Mouse (Mus musculus) neural tube, embryonic 10.5 days (tissue): ENCODE data around the gene Scarf2.

ENCODE experiments used
- DNase-seq: peaks from one replicate; pipeline ENCODE4 v3.0.0-alpha.2; 2017; ENCODE audit warnings: low spot score; ENCODE audit errors: extremely low spot score

Scarf2 gene

DNA sequence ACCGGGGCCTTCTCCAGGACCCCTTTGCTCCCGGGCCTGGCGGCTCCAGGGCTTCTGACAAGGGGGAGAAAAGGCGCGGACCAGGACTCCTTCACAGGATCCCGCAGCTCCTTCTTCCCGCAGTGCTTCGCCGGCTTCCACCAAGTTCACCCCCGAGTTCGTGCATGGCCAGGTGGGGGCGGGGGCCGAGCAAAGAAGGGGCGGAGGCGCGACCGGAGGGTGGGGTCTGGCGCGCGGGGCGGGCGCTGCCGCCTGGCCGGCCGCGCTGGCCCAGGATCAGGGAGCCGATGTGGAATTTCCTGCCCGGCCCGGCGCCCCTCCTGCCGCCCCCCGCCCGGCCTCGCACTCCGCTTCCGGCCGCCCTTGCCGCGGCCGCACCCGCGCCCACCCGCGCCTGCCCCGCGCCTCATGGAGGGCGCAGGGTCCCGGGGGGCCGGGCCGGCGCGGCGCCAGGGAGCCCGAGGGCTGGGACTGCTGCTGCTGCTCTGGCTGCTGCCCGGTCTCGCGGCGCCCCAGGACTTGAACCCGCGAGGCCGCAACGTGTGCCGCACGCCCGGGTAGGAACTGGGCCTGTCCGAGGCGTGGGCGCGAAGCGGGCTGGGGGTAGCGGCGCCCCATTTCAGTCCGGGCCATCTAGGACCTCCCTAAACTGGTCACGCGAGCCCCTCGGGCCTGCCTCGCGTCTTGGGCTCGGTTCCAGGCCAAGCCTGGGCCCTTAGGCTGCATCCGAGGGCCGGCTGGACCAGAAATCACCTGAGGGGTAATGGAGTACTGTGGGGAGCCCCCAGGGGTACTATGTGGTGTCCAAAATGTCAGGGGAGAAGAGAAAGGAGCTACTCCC, at the start of gene Scarf2:
Gene Scarf2 (plus strand): TSS at position 312 of the 841 bp plus-strand sequence.
- peak; percentile 73 for DNase-seq

DNA sequence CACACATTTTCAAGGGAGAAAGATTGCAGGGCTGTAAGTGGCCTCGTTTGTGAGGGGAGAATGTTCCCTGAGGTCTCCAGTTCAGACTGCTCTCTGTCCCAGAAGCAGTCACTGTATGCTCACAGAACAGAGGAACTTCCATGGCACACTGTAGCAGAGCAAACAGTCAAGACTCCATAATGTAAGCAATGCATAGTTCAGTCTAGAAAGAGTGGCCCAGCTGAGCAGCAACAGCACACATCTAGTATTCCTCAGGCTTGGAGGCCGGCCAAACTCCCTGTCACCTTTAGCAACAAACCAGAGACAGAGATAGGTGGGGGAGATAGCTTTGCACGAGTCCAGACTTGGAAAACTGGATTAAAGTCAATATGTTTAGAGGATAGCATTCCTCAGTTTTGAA, 44.1 kb upstream of the Scarf2 start:
- DNase-seq = no peak

DNA sequence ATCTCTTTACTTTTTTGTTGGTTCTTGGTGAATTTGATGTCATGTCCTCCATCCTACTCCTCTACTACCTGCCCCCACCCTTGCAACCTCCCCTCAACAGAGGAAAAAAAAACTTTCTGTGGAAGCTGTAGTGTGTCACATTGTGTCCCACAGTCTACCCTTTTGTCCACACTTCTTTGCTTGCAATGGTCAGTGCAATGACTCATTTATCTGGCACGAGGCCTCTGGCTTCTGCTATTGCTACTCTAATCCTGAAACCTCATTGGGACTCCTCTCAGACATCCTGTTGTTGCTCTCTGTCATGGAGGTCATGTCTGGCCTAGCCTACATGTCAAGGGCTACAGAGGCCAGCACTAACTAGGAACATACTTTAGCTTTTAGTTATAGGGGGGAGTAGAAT, 43.4 kb upstream of the Scarf2 start:
- DNase-seq = no peak

DNA sequence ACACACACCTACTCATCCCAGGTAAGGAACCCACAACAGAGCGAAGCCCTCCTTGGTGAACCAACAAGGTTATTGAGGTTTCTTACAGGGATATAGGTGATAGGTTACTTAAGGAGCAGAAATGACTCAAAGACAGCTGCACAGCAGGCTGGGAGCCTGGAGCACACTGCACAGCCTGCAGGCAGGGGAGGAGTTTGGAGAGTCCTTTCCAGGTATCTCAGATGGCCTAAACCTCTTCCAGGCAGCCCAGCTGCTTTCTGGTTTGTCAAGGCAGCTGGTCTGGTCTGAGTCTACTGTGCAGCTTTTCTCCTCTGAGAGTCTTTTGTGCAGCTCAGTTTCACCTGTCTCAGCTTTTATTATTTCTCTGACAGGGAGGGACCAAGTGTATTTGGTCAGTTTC, 39.3 kb upstream of the Scarf2 start:
- no peak for DNase-seq

DNA sequence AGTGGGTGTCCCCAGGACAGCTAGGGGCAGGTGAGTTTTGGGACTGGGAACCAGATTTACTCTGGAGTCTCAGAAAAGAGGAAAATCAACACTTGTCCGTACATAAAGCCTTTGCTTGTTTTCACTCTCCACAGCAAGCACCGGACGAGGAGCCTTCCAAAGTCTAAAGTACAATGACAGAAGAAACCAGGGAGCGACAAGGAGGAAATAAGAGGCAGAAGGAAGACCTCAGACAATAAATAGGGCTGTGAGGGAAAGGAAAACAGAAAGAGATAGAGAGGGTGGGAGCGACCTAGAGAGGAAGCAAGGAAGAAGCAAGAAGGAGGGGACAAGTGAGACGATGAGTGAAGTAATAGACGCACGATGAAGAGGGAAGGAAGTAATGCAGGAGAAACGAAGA, 38.2 kb upstream of the Scarf2 start:
- no peak for DNase-seq

DNA sequence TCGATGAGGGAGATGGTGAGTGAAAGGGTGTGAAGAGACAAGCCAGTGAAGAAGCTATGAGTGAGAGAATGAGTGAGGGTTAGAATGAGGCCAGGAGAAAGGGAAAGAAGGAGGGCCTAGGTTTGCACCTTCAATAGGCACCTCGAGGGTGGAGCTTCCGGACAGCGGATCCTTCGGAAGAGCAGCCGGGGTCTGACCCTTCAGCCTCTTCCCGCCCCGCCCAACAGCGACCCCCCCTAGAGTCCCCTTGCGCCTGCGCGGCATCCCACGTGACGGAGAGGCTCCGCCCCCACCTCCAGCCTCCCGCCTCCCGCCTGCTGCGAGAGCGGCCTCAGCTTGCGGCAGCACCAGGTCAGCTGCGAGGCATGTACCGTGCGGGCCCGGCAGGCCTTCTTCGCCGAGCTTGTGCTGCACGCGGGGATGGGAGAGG, 37.7 kb upstream of the Scarf2 start, which contains the start of gene Klhl22:
Gene Klhl22 (plus strand): TSS at position 275 of the 430 bp plus-strand sequence.
- DNase-seq = peak; percentile 96

DNA sequence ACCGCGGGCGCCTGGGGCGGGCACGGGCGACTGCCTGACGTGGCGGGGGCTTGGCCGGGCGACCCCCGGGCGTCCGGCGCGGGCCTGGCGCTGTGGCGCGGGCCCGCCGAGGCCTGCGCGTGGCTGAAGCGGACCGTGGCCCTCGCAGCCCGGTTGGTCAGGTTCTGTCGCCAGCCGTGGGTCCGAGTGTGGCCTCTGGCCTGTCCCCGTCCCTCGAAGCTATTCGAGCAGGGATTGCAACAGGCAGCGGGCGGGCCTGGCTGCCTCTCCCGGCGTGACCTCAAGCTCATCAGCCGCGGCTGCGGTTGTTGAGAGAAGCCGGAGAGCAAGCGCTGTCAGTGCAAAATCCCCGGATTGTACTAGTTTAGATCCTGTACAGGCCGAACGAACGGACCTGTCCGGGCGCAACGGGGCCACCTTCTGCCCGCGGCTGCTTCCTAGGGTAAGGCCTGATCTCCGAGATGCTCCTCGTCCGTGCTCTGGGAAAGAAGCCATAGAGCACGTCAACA, 37.2 kb upstream of the Scarf2 start:
- no peak for DNase-seq

DNA sequence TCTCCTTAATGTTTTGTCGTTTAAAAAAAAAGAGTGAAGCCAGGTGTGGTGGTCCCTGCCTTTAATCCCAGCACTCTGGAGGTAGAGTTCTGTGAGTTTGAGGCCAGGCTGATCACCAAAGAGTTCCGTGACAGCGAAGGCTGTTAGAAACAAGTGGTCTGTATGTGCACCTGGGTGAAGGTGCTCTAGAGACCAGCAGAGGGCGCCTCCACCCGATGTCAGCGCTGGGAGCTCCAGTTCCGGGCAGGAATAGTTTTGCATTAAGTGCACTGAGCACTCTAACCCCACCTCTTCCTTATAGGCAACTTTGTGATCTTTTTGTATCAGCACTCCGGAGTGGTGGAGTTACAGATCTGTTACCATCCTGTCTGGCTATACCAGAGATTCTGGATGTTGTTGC, 36.4 kb upstream of the Scarf2 start:
- peak; percentile 51 for DNase-seq

DNA sequence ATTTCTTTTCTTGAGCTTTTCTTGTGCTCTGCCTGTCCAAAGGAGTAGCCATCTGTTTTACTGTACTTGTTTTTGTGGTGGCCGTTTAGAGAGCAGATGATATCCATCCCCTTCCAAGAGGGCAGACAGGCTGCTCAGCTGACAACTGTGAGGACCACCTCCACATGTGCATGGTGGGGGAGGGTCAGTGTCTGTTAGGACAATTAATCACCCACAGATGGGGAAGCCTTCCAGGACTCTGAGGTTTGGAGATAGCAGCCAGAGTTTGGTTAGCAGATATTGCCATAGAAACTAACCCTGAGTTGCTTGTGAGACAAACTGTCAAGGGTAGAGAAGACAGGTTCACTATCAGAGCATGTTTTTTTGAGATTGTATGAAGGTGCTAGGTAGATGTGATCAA, 36.0 kb upstream of the Scarf2 start:
- peak; percentile 38 for DNase-seq

DNA sequence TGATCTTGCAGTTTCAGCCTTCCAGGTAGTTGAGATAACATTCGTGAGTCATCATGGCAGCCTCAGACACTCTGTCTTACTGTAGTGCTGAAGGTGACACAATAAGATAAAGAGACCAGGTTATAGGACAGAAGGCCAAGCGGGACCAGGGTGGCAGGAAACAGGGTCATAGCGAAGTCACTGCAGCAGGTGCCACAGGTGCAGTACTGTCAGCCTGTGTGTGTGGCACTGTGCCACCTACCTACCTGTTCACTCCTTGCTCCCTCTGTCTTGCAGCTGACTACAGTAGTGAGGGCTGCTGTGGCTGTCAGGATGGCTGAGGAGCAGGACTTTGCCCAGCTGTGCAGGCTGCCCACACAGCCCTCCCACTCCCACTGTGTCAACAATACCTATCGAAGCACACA, 33.0 kb upstream of the Scarf2 start:
- DNase-seq = no peak

DNA sequence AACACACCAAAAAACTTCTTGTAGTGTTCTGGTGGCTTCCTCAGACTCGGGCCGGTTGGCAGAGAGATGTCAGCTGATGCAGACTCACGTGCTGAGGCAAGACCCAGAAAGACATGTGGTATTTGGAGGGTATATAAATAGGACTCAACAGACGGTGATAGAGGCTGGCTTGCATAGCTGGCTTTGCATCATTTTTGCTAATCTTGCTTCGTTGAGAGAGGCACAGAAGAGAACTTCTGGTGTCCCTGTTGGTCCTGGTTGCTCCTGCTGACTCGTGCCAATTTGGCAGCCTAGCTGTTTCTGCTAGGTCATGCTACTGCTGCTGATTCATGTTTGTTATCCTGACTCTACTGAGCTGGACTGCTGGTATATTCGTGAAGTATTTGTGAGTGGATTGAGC, 28.2 kb upstream of the Scarf2 start:
- no peak for DNase-seq

DNA sequence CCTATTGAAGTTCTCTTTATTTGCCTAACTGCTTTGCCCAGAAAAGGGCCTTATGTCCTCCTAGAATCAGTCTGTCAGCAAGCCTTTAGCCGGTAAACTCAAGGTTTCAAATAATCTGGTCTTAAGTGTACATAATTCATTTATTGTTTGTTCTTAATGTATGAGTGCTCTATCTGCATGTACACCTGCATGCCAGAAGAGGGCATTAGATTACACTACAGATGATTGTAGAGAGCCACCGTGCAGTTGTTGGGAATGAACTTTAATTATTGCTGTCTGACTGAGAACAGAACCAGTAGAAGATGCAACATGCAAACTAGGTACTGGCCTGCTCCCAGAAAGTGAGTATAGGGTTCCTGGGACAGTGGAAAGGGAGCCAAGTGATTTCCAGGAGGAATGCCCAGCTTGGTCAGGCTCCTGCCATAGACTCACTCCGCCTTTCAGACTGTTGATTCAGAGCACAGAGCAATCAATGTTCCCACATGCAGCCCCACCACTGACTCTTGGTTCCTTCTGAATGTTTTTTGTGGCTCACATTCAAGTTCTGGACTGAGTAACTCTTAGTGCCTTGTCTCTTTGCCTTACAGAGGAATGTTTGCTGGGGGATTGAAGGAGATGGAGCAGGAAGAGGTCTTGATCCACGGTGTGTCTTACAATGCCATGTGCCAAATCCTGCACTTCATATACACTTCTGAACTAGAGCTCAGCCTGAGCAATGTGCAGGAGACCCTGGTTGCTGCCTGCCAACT, 25.8 kb upstream of the Scarf2 start:
- no peak for DNase-seq

DNA sequence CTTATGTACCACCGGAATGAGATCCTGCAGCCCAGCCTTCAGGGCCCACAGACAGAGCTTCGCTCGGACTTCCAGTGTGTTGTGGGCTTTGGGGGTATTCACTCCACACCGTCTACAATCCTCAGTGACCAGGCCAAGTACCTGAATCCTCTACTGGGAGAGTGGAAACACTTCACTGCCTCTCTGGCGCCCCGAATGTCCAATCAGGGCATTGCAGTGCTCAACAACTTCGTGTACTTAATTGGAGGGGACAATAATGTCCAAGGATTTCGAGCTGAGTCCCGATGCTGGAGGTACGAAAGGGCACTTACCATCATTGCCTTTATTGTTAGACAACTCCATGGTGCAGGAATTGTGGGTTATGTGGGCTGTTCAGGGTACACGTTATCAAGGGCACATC, 20.3 kb upstream of the Scarf2 start:
- DNase-seq = peak; percentile 21

DNA sequence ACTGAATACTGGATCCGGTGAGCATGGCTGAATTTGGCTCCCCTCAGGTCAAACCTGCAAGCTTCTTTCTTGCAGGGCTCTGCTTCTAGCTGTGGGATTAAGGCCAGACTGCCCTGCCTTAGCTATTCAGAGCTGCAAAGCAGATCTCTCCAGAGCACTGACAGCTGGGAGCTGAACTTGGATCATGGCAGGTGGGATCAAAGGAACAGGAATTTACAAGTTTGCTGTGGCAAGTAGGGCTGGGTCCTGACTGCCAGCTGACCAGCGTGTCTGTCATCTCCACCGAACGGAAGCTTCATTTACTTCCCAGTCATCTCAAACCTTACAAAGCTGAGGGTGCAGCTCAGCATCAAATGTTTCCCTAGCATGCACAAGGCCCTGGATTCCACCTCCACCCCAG, 18.9 kb upstream of the Scarf2 start:
- no peak for DNase-seq

DNA sequence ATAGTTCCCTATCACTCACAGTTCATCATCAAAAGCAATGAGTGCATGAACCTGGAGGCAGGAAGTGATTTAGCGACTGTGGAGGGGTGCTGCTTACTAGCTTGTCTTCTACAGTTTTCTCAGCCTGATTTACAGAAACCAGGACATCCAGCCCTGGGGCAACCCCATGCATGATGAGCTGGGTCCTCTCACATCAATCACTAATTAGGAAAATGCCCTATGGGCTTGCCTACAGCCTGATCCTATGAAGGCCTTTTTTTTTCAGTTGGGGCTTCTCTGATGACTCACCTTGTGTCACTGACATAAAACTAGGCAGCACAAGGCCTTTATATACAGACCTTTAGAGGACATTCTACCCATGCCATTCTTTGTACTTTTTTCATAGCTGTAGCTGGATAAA, 17.4 kb upstream of the Scarf2 start:
- no peak for DNase-seq

DNA sequence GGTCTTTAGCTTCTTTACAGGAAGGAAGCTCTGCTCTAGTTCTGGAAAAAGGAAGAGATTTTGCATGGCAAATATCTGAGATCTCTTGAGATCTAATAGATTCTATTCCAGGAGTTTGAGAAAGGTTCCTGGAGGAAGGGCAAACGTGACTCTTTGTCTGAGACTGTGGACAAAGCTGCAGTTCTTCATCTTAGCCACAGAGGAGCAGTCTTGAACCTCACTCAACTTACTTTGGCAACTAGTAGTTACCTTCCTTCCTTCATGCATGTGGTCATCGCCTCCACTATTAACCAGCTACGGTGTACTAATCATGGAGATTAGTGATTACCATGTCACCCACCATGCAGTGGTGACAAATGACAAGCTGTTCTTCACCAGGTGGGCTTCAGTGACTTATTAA, 11.7 kb upstream of the Scarf2 start:
- DNase-seq = no peak

DNA sequence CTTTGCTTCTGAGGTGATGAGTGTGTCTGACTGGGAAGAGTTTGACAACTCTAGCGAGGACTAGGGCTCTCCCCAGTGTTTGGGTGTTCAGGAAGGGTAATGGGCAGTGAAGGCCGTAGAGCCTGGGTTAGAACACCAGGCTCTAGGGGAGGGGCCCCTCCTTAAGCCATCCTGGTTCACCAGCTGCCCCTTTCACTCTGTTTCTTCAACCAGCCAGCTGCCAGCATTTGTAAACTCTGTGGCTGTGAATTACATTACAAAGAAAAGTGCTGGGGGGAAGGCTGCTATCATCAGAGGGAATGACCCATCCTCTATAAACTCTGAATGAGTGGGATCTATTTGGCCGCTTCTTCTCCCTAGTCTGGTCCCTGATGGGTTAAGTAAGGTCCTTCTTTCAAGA, 4.4 kb upstream of the Scarf2 start:
- no peak for DNase-seq

DNA sequence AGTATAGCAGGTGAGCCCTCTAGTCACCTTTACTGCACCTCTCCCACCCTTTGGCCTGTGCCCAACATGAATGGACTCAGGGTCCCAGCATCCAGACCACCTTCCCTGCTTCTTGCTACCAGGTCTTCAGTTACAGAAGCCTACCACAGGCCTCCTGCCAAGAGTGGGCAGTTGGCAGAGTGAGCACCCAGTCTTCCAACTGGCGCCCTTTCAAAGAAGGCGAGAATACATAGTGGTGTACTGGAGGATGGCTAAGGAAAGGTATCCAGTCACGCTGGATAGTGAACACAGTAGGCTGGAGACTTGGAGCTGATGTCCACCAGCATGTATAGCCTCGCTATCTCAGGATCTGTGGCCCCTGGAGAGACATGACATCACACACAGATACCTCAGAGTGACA, 3.0 kb upstream of the Scarf2 start:
- DNase-seq = no peak

DNA sequence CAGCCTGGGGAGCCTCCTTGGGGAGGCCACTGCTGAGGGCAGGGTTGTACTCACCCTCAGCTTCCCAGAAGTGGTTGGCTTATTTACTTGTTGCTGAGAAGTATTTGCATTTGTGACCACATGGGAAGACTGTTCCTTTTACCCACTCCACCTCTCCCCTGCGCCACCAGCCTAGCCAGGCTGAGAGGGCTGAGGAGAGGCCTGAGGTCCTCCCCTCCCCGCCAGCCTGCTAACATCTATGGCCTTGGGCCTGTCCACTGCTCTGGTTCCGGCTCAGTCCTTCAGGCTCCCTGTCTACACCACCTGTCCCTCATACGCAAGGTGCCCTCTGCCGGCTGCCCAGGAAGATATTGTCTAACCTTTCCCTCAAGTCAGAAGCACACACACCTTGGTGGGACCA, 1.4 kb upstream of the Scarf2 start:
- no peak for DNase-seq

DNA sequence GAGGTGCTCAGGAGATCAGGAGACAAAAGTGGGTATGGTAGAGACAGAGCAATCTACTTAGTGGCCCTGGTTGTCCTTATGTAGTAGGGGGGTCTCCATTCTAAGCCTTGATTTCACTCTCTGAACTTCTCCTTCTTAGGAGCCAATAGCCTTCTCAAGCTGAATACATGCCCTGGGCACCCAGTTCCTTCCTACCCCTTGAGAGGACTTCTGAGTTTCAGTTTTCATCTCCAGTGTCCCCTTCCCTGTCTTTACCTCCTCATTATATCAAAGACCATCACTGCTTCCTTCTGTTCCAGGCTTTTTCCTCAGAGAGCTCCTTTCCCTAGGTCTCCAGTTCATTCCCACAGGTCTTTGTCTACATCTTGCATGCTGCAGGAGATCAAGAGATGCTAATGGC, 563 bp upstream of the Scarf2 start:
- DNase-seq = peak; percentile 18

DNA sequence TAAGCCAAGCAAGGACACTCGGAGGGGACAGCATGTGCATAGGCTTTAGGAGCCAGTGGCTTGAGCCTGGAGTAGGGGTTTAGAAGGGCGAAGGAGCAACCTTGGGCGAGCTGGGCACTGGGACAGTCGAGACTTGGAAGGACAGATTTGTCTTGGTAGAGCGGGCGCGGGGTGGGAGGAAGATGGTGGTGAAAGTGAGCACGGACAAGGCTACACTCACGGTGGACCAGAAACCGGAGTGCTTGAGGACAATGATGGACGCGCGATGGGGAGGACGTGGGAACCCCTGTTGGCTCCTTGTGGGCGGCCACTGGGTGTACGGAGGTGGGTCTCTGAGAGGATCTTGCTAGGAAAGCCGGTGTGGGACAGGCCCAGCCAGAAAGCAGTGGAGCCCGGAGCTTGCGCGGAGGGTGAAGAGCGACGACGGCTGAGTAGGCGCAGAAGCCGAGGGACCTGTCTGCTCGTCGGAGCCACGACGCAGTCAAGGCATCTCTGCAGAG, 780 bp downstream of the Scarf2 start:
- DNase-seq = peak; percentile 81
